Mouse (Mus musculus): ENCODE data around the gene Nectin2.

GRCm38 (mm10) chr7:19698907-19699826 lies 51.1 kb downstream of the Nectin2 start, which contains the start of gene Apoe:
- TF ChIP-seq POLR2A (IDR thresholded peaks at IDR 0.05; ENCODE audit: control insufficient read depth, low read depth, low read length), result no peak
- TF ChIP-seq CTCF (IDR thresholded peaks at IDR 0.05; ENCODE audit: control insufficient read depth, insufficient read depth, insufficient replicate concordance, low read depth, low read length), result no peak

Data from testis, adult 2 months (tissue).